Mouse (Mus musculus) cerebellum, adult (tissue): ENCODE measurements around the gene Tex19.2.

ENCODE experiments used
- ATAC-seq: cut with Nextera tagmentation; 2 replicates; pipeline ENCODE4 v1.9.2; 2017; ENCODE audit warnings: mild to moderate bottlenecking, moderate library complexity, mixed read lengths; ENCODE audit not compliant: insufficient number of reproducible peaks, low FRiP score, low TSS enrichment

Tex19.2 gene

GRCm38 (mm10) chr11:121118577-121118976 lies at the start of gene Tex19.2:
Tex19.2 (minus strand) TSS chr11:121118677.
- no peak for ATAC-seq

GRCm38 (mm10) chr11:121163751-121164150 lies 45.3 kb upstream of the Tex19.2 start:
- no peak for ATAC-seq

GRCm38 (mm10) chr11:121160636-121161346 lies 42.3 kb upstream of the Tex19.2 start:
- no peak for ATAC-seq

- ATAC-seq = no peak
These were observed 41.5 kb upstream of the Tex19.2 start, which contains the start of gene Uts2r for GRCm38 (mm10) chr11:121159971-121160370. Uts2r (plus strand) TSS chr11:121160271.

GRCm38 (mm10) chr11:121156411-121156891 lies 38.0 kb upstream of the Tex19.2 start:
- ATAC-seq = no peak

GRCm38 (mm10) chr11:121154203-121154602 lies 35.7 kb upstream of the Tex19.2 start:
- ATAC-seq = no peak

- no peak for ATAC-seq
These were observed 29.7 kb upstream of the Tex19.2 start for GRCm38 (mm10) chr11:121148193-121148592.

GRCm38 (mm10) chr11:121145865-121146264 lies 27.4 kb upstream of the Tex19.2 start, which contains the start of gene Tex19.1:
Tex19.1 (plus strand) TSS chr11:121146143.
- no peak for ATAC-seq

GRCm38 (mm10) chr11:121143325-121144015 lies 25.0 kb upstream of the Tex19.2 start:
- no peak for ATAC-seq

GRCm38 (mm10) chr11:121138732-121139131 lies 20.3 kb upstream of the Tex19.2 start:
- no peak for ATAC-seq

- ATAC-seq = no peak
These were observed 19.2 kb upstream of the Tex19.2 start for GRCm38 (mm10) chr11:121137682-121138081.

- no peak for ATAC-seq
These were observed 16.1 kb upstream of the Tex19.2 start for GRCm38 (mm10) chr11:121134600-121134999.

GRCm38 (mm10) chr11:121129616-121130015 lies 11.1 kb upstream of the Tex19.2 start:
- no peak for ATAC-seq

- no peak for ATAC-seq
These were observed 9.0 kb upstream of the Tex19.2 start for GRCm38 (mm10) chr11:121127441-121127840.

- no peak for ATAC-seq
These were observed 7.9 kb upstream of the Tex19.2 start for GRCm38 (mm10) chr11:121126395-121126794.

GRCm38 (mm10) chr11:121125522-121126172 lies 7.2 kb upstream of the Tex19.2 start:
- no peak for ATAC-seq

GRCm38 (mm10) chr11:121123438-121123837 lies 5.0 kb upstream of the Tex19.2 start:
- no peak for ATAC-seq

- ATAC-seq = no peak
These were observed 3.7 kb upstream of the Tex19.2 start for GRCm38 (mm10) chr11:121122024-121122670.

- no peak for ATAC-seq
These were observed 2.7 kb upstream of the Tex19.2 start for GRCm38 (mm10) chr11:121121151-121121550.

- ATAC-seq = no peak
These were observed 371 bp downstream of the Tex19.2 start for GRCm38 (mm10) chr11:121118106-121118505.
